Mouse (Mus musculus): ENCODE measurements at regions not wholly inside any gene's neighbourhood (a gene's known extent, or its start where the extent isn't known, plus 50 kb on each side); places are given as distances from the start of the nearest gene placed in this dataset.

GRCm38 (mm10) chrX:142574022-142574421 lies 107.2 kb upstream of the Tmem164 start:
- TF ChIP-seq CTCF (IDR thresholded peaks at IDR 0.05; ENCODE audit: low read depth, low read length) (no peak), GATA1 (IDR thresholded peaks at IDR 0.05; ENCODE audit: borderline replicate concordance, low read length) (no peak), TAL1 (conservative IDR thresholded peaks at IDR 0.05; ENCODE audit: low read depth, low read length) (no peak), GATA2 (IDR thresholded peaks at IDR 0.05; ENCODE audit: borderline replicate concordance, low read depth, low read length) (no peak)
